Mouse (Mus musculus) ES-CJ7 (cell line): ENCODE measurements around the gene Tbl1xr1.

Experiments used
- DNase-seq: peaks from one replicate; pipeline ENCODE4 v3.0.0; 2011; ENCODE audit warnings: low read depth, low spot score

The Tbl1xr1 gene

DNA sequence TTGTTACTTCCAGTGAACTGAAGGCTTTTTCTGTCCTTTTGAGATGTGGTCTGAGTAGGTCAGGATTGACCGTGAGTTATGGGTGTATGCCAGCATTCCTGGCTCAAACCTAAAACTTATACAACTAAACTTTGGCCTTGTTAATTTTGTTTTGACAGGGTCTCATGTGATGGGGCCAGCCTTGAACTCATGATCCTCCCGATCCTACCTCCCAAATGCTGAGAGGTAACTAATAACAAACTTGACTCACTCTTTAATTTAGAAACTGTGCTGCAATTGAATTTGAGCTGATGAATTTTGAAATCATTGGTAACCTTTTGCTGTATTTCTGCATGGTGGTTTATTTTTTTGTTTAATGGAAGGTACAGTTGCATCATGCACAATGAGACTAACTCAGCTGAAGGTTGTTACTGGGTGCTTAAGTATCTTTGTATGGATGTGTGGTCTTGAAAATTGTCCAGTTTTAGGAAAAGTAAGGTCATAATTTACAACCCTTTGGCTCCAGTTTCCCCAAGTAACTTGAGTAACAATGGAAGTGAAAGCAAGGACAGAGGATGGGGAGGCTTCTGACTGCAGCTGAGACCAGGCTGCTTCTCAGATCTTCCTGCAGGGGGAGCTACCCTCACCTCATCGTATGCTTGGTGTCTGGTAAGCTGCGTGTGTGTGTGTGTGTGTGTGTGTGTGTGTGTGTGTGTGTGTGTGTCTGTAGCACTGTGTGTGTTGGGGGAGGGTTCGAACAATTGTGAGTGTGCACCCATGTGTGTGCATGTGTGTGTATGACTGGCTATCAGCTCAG, 66.6 kb downstream of the Tbl1xr1 start:
- peak; percentile 83 for DNase-seq

DNA sequence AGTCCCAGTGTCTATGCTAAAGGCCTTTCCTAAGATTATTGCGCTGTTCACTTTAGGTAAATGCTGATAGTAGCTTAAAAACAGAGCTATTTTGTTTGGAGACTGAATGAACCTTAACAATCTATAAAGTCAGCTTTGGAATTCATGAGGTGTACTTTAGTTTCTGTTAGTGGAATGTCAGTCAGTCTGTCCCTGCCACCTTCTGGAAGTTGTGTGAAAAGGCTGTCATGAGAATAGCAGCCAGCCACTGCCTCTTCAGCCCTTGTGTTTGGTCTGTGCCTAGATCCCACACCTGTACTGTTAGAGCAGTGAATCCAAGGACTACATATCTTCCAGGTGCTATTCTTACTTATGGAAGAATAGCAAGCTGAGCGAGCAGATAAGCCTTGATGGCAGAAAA, 67.8 kb downstream of the Tbl1xr1 start:
- DNase-seq = no peak

DNA sequence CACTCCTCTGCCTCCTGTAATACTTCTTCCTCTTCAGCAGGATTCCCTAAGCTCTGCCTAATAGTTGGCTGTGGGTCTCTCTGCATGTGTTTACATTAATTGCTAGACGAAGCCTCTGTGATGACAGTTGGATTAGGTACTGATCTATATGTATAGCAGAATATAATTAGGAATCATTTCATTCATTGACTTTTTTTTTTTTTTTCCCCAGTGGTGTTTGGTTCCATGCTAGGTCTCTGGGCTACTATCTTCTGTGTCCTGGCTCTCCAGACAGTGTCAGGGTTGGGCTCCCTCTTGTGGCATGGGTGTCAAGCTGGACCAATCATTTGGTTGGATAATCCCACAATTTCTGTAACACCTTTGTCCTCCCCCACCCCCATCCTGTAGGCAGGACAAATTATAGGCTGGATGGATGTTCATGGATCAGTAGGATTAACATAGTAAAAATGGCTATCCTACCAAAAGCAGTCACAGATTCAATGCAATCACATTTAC, 71.0 kb downstream of the Tbl1xr1 start:
- no peak for DNase-seq

DNA sequence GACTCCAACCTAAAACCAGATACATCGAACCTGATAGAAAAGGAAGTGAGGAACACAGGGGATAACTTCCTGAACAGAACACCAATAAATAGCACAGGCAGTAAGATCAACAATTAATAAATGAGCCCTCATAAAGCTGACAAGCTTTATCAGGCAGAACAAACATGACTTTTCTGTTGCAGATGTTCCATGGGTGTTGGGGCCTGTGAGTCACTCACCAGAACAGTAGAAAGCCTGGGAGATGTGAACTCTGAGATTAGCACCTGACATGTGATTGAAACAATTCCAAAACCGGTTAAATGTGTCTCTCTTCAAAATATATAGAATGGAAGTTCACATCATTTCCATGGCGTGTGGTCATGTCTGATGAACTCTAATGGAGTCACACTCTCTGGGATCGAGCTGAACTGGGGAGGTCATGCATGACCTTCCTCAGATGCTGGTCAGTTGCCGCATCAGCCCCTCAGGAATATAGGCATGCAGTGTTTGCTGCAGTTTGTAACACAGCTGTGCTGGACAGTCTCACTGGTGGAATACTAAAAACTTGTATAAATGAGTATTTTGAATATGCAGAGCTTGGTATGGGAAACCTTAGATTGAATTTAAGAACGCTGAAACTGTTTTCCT, 72.0 kb downstream of the Tbl1xr1 start:
- DNase-seq = no peak

DNA sequence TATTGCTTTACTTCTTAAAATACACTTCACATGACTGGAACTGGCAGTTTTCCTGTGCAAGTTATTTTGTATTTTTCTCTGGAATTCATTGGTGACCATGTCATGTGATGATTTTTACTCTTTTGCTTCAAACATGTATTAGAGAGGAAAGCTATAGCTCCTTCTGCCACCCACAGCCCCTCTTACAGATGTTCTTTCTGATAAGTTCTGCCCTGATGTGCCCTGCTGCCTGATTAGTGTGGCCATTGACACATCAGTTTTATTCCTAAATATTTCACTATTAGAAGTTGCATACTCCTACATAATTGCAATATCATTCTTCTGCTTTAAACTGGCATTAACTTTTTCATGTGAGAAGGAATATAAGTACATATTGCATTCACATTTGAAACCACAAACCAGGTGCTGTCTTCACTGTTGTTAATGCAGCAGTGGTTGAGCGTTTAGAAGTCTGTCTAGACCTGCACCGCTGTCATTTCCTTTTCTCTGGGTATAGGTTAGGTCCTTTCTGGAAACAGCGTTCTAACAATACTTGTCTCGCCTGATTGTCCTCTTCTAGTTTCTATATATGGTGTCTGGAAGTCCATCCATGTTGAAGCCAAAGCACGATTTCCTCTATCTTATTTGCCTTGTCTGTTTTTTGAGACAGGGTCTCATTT, 74.5 kb downstream of the Tbl1xr1 start:
- DNase-seq = no peak

DNA sequence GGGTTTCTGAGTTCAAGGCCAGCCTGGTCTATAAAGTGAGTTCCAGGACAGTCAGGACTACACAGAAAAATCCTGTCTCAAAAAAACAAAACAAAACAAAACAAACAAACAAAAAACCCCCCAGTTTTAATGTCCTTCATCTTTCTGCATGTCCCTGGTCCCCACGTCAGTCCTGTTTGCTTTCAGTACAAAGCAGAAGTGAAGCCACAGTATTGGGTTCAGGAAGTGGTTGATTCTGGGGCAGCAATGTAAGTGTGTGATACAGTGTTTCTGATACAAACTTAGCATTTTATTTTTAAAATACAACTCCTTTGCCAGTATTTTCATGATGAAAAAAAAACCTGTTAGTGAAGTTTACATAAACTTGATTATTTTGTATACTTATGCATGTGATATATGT, 76.3 kb downstream of the Tbl1xr1 start:
- no peak for DNase-seq

DNA sequence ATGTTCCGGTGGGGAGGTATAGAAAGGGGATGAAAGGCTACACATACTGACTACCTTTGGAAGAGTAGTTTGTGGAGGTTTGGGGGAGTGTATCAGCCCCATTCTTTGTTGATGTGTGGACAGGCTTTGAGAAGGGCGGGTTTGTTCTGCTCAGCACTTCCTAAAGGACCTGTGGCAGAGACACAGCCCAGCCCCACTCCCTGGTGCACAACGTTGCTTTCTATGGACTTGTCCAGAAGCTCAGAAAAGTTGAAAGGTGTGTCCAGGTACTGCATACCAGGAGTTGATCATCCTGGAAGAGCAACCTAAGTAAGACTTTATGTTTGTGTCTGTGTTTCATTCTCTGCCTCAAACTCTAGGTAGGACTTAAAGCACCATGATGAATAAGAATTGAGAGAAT, 78.1 kb downstream of the Tbl1xr1 start:
- peak; percentile 57 for DNase-seq

DNA sequence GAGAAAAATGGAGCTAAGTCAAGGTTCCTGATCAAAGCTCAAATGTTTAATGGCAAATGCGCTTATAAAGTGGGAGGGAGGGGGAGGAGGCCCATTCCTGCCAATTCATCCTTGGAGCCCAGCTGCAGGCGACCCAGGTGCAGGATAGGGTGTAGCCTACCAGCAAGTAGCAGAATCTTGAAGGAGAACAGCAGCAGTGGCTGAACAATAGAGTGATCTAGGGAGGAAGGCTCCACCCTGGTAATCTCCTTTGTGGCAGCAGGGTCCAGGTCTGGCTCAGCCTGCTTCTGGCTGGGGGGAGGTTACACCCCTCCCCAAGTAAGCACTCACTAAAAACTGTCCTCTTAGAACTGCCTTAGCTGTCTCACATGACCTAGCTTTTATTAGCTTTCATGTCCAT, 79.9 kb downstream of the Tbl1xr1 start:
- DNase-seq = peak; percentile 96

DNA sequence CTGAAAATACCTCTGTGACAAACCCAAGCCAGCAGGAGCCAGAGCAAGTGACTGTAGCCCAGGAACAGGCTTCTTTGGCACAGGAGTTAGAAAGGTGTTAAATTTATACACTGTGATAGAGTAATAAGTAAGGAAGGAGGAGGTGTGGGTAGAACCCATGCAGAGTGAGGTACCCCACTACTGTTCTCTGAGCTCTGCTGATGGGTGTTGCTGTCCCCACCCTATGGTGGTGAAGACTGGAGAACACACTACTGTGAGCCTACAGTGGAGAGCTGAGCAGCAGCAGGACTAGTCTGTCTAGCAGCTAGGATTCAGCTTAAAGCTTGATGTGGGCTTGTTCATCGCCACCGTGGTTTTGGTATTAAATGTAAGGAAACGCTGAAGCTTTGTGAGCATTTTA, 86.5 kb downstream of the Tbl1xr1 start:
- DNase-seq = no peak

DNA sequence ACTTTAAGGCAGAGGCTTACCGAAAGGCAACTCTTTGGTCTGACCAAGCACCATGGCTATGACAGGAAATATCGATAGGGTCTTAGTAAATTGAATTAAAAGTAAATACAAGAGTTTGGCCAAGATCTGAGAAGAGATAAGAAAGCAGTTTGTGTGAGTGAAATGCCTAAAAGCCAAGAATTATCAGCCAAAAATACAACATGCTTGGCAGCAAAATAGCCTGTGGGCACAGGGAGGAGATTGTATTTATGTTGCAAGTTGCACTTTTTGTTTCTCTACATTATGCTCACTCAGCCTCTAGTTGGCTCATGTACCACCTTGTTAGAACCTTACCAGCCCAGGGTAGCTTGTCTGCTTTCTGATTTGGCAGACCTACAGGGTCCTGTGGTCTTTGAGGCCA, 91.4 kb downstream of the Tbl1xr1 start:
- no peak for DNase-seq

DNA sequence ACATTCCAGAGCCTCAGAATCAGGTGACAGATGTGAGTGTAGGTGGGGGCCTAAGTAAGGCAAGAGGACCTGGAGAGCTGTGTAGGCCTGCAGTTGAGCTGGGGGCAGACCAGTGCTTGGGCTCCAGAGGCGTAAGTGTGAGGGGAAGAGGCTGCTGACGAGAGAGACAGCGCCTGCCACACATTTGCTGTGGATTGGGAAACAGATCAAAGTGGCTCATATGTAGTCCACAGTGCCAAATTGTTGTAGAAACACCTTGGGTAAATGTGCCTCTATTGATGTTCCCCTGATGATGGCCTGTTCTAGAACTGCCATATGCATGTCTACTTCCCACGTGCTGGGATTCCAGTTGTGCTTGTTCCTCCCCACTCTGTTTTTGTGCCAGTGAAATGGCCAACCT, 92.0 kb downstream of the Tbl1xr1 start:
- DNase-seq = no peak

DNA sequence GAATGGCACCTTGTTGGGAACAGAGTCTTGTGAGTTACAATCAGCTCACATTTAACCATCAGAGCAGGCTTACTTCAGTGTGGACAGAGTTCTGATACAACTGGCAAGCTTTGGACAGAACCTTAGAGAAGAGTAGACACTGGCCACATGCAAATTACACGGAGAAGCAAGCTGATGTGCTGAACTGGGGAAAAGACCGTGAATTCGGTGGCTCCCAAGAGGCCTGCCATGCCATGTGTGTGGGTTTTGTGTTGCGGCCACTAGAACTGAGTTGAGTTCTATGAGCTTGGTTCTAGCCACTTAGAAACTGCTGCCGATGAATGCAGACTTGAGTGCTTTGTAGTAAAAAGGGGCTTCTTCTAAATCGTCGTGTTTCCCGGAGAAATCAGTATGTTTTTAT, 95.1 kb downstream of the Tbl1xr1 start:
- DNase-seq = no peak

DNA sequence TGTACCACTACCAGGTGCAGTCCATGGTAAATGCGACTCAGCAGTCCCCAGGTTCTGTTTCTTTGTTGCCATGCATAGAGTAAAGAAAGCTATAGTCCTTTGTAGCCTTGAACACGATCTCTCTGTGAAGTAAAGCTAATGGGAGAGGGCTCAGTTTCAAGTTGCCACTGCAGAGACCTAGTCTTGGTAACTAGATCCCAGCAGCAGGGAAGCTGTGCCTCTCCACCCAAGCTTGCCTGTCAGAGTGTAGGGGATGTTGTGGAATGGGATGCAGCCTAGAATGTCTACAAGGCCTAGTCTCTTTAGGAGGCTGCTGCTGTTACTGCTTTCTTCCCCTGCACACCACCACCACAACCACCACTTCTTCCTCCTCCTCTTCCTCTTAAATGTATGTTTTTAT, 96.0 kb downstream of the Tbl1xr1 start:
- DNase-seq = peak; percentile 32

DNA sequence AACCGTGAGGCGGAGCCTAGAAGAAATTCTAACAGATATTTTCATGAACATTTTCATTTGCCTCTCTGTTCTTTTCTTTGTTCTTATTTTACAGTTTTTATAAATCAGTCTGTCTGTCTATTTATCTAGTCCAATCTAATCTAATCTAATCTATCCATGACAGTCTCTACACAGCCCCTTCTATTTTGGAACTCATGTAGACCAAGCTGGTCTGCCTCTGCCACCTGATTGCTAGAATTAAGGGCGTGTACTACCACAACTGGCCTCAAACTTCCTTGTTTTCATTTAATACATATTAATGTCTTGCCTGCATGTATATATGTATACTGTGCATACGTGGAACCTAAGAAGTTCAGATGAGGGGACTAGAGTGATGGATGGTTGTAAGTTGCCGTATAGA, 96.7 kb downstream of the Tbl1xr1 start:
- DNase-seq = no peak

DNA sequence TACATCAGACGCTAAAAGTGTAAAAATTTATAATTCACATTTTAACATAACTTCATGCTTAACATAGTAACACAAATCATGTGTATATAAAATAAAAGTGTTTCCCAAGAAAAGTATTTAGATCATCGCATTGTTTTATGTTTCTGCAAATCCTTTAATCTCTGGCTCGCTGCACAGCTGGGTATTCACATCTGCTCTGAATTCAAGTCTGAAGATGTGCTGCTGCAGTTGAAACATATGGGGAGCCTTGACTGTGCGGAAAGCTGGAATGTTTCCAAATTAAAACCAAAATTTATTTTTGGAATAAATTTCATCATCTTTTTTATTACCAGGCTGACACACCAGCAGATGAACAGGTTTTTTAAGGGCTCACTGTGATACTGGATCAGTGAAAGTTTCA, 97.8 kb downstream of the Tbl1xr1 start:
- DNase-seq = no peak

DNA sequence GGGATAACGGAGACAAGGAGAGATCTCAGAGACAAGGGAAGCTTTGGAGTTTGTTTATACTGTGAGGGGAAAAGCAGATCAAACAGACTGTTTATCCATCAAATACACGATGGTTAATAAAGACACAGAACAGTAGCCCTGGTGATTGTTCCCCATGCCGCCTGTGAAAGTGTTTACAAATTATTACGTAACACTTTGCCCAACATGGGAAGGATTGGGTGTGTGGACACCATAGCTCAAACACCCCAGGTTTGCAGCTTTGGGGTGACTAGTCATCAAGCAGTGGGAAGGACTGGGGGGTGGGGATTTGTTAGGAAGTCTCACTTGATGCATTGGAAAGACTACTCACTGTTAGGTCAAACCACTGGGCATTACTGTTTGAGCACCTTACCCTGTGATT, 103.6 kb downstream of the Tbl1xr1 start:
- no peak for DNase-seq

DNA sequence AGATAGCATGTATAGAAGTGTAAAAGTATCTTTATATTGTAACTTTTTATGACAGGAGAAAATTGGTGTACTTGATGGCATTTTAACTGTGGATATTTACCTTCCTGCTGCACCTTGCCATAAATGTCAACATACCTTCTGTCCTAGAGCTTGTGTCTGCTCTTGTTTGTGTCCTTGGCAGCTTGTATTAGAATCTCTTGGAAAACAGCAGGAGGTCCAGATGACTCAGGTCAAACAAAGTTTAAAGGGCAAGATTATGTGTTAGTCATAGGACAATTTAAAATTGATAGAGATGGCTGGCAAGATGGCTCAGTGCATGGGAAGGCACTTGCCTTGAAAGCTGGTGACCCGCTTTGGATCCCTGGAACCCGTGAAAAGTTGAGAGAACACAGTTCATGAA, 104.6 kb downstream of the Tbl1xr1 start:
- no peak for DNase-seq

DNA sequence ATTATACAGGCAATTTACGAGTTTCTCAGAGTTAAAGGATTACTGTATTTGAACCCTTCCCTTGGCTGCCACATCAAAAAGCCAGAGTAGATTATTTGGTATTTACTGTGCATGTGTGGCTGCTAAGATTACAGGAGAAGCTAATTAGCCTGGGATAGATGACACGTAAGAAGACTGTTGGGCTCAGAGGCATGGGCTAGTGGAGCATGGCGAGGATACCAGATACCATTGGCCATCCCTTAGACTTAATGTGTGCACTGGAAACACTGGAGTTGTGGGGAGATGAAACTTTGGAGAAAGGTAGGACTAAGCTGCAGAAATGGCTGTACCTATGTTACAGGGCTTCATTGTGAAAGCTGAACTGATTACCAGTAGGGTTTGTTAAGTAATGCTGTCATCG, 108.8 kb downstream of the Tbl1xr1 start:
- DNase-seq = no peak

DNA sequence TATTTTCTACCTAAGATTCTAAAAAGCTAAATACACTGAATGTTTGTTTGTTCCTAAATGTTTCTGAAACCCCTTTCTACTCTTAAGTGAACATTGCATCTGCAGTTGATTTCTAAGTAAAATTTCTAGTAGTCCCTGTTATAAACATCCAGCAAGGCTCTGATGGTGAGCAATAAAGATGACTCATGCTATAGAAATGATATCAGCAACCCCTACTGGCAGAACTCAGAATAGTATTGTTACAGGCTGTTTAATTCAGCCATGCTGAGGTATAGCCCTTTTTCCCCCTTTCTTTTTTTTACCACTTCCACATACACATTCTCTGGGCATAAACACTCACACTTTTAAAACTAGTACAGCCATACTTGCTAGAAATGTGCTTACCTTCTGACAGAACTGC, 114.0 kb downstream of the Tbl1xr1 start:
- DNase-seq = peak; percentile 32

DNA sequence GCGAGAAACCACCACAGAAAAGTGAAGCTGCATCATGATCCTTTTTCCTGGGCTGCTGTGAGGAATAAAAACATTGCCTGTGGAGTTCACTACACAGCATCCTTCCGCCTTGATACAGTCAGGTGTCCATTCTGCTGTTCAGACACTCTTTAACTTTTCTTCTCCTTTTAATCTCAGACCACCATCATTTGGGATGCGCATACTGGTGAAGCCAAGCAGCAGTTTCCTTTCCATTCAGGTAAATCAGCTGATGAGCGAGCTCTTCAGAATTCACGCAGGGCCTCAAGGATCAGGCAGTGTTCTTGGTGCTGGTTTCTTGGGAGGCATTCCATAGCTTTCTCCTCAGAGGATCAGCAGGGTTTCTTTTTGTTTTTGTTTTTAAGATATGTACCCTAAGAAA, 116.5 kb downstream of the Tbl1xr1 start:
- DNase-seq = peak; percentile 41

DNA sequence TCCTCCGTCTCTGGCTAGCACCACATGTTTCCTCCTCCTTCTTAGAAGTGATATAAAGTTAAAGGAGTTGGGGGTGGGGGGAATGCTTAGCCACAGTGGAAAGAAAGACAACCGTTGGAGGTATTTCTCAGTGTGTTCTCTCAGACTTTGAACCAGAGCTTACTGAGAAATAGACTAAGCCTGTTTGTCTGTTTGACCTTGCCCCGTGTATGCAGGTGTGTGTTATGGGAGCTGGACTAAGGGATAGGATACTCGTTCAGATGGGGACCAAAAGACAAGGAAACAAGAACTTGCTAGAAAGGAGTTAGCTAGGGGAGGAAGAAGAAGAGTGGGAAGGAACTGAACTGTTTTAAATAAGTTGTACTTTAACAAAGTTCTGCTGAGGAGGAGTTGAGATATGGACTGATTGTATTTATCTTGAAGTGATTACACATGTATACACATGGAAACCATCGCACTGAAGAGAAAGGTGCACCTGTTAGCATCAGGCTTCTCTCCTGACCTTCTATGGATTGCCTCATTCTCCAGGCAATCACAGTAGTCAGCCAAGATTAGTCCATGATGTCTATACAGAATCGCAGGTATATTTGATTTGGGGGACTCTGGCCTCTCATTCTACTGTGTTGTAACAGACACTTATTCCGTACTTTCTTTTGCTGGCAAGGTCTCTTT, 117.9 kb downstream of the Tbl1xr1 start:
- no peak for DNase-seq

DNA sequence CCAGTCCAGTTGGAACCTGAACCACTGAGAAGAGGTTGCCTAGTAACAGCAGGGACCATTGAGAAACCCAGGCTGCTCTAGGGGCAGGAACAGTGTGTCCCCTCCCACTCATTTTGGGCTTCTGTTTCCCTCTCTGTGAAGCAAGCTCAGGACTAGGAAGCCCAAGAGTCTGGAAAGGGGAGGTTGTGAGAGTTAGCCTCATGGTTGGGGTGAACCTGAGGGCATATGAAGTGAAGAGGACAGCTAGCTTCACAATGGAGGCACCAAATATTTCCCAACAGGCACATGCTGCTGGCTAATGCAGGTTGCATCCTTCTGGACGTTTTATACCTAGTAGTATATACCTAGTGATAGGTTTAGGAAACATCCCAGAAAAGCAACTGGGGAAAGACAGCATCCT, 122.3 kb downstream of the Tbl1xr1 start:
- no peak for DNase-seq
